Comparison of ENCODE assay signal across 8 mouse cellular contexts in the genomic region with DNA sequence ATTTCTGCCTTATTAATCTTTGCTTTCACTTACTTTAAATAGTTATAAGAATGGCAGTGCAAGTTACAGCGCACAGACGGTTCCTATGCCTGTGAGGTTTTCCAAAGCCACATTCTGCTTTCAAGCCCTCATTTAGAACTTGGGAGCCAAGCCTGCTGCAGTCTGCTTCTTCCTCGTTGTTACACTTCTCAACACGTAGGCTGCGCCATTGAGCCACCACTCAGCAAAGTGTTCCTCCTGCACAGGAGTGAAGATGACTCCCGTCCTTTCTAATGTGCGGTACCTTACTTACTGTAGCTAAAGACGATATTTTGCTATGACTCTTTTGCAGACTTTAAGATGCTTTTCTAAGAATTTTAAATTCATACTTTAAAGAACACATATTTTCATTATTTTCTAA.
DNase-seq lines count a peak whose midpoint lies in the region; ATAC-seq and TF ChIP-seq lines count a peak whose summit lies in the region.

No protein-coding gene starts in this region.

- TF ChIP-seq POLR2A in kidney, adult 2 months (IDR thresholded peaks at IDR 0.05; ENCODE audit: low read depth, low read length), result no peak
- no peak for TF ChIP-seq POLR2A in bone marrow, adult 2 months (IDR thresholded peaks at IDR 0.05; ENCODE audit: borderline replicate concordance, control insufficient read depth, low read depth, low read length)

- no peak overlapping the region for H3K4me2 ChIP-seq in kidney, embryonic 15.5 days
- H3K4me2 ChIP-seq in midbrain, embryonic 15.5 days, result no peak overlapping the region

- H3K9ac ChIP-seq in kidney, embryonic 15.5 days, result no peak overlapping the region
- no peak overlapping the region for H3K9ac ChIP-seq in ES-E14 (ENCODE audit: insufficient read depth, low read depth, low read length, poor library complexity, severe bottlenecking)
- H3K9ac ChIP-seq in midbrain, embryonic 15.5 days, result no peak overlapping the region

- peak; percentile 91 for TF ChIP-seq CTCF in kidney, adult 2 months (conservative IDR thresholded peaks at IDR 0.05; ENCODE audit: insufficient read depth, insufficient read length, low read depth, low read length)
- TF ChIP-seq CTCF in bone marrow, adult 2 months (IDR thresholded peaks at IDR 0.05; ENCODE audit: control insufficient read depth, insufficient read depth, low read length), result peak; percentile 61

- H3K4me3 ChIP-seq in kidney, adult 2 months (ENCODE audit: insufficient read depth, low read depth, low read length), result no peak overlapping the region
- no peak overlapping the region for H3K4me3 ChIP-seq in kidney, embryonic 15.5 days (replicated peaks)
- no peak overlapping the region for H3K4me3 ChIP-seq in ES-E14 (ENCODE audit: insufficient read depth in 1 of 2, low read depth in 1 of 2, low read length in 2 of 2, poor library complexity in 1 of 2, severe bottlenecking in 1 of 2)
- H3K4me3 ChIP-seq in bone marrow, adult 2 months (replicated peaks; ENCODE audit: control insufficient read depth, low read depth, low read length), result no peak overlapping the region
- H3K4me3 ChIP-seq in midbrain, embryonic 15.5 days, result no peak overlapping the region

- 37% methylated on average over 8 of the region's 8 CpGs for WGBS in kidney, adult 2 months
- 42% methylated on average over 8 of the region's 8 CpGs for WGBS in kidney, embryonic 15.5 days
- 56% methylated on average over 8 of the region's 8 CpGs for WGBS in bone marrow, adult 2 months
- 34% methylated on average over 8 of the region's 8 CpGs for WGBS in midbrain, embryonic 15.5 days

- no peak overlapping the region for H3K27ac ChIP-seq in kidney, adult 2 months (ENCODE audit: insufficient read depth, low read depth, low read length)
- H3K27ac ChIP-seq in kidney, embryonic 15.5 days, result no peak overlapping the region
- H3K27ac ChIP-seq in ES-E14 (ENCODE audit: insufficient read depth, low read depth, low read length, poor library complexity, severe bottlenecking), result no peak overlapping the region
- H3K27ac ChIP-seq in bone marrow, adult 2 months (ENCODE audit: control insufficient read depth, insufficient read depth, low read depth, low read length, poor library complexity), result no peak overlapping the region
- H3K27ac ChIP-seq in midbrain, embryonic 15.5 days, result 0 out of 2 replicates have a peak overlapping the region, but pooled peaks have one; percentile 42

- H3K4me1 ChIP-seq in kidney, adult 2 months (ENCODE audit: control insufficient read depth, insufficient read depth, low read length), result no peaks in the 10 kb centered on the region
- 0 out of 2 replicates have a peak, but pooled peaks cover 5% of the 10 kb centered on the region for H3K4me1 ChIP-seq in kidney, embryonic 15.5 days
- peaks cover 2 to 3% of the 10 kb centered on the region in 2 experiments; a peak in 2 of 4 replicates for H3K4me1 ChIP-seq in ES-E14 (ENCODE audit: control insufficient read depth in 2 of 2, insufficient read depth in 2 of 2, low read length in 2 of 2, poor library complexity in 1 of 2)
- no peaks in the 10 kb centered on the region for H3K4me1 ChIP-seq in bone marrow, adult 2 months (ENCODE audit: control insufficient read depth, insufficient read depth, low read length)
- peaks cover 21% of the 10 kb centered on the region for H3K4me1 ChIP-seq in midbrain, embryonic 15.5 days

- intact Hi-C loops in left cerebral cortex, postnatal 10 days (cut with DNase I), result loop anchor here (5.0 kb wide), 2 partner anchors 328 to 718 kb away; a partner anchor contains a TSS

- ATAC-seq in kidney, embryonic 15.5 days (replicated peaks; ENCODE audit: low FRiP score), result no peak
- peak; percentile 73 for ATAC-seq in midbrain, embryonic 15.5 days (replicated peaks)

- in situ Hi-C loops in ES-E14 (cut with MboI; ENCODE audit: low sequenced_read_pairs in 2 of 2, unreplicated experiment in 2 of 2), result no loop called here

- H3K9me3 ChIP-seq in kidney, embryonic 15.5 days (replicated peaks), result no peaks in the 10 kb centered on the region
- H3K9me3 ChIP-seq in ES-E14 (ENCODE audit: control insufficient read depth, insufficient read depth, low read depth, low read length), result no peaks in the 10 kb centered on the region
- no peaks in the 10 kb centered on the region for H3K9me3 ChIP-seq in midbrain, embryonic 15.5 days

- peak; percentile 46 for DNase-seq in kidney, adult 2 months
- peak; percentile 24 for DNase-seq in ES-E14 (ENCODE audit: low read depth, low spot score)
- DNase-seq in forelimb bud, embryonic 11.5 days (ENCODE audit: low read depth, low spot score), result peak; percentile 76
- peak; percentile 36 to 58 for DNase-seq in left cerebral cortex, postnatal 10 days (ENCODE audit: extremely low spot score in 1 of 2, low spot score in 2 of 2)
- DNase-seq in yolk sac, embryonic 10.5 days (ENCODE audit: low spot score), result peak; percentile 20

- no peaks in the 10 kb centered on the region for H3K36me3 ChIP-seq in kidney, adult 2 months (ENCODE audit: control insufficient read depth, insufficient read depth, low read length)
- H3K36me3 ChIP-seq in kidney, embryonic 15.5 days, result 0 out of 2 replicates have a peak, but pooled peaks cover 2% of the 10 kb centered on the region
- peaks cover 2% of the 10 kb centered on the region; the same call in 1 of the 2 replicates for H3K36me3 ChIP-seq in ES-E14 (ENCODE audit: control insufficient read depth, insufficient read depth, low read length, poor library complexity, severe bottlenecking)
- H3K36me3 ChIP-seq in midbrain, embryonic 15.5 days (replicated peaks), result no peaks in the 10 kb centered on the region

- no peaks in the 10 kb centered on the region for H3K27me3 ChIP-seq in kidney, adult 2 months (replicated peaks; ENCODE audit: control insufficient read depth, insufficient read depth, low read length)
- no peaks in the 10 kb centered on the region for H3K27me3 ChIP-seq in kidney, embryonic 15.5 days
- H3K27me3 ChIP-seq in midbrain, embryonic 15.5 days (replicated peaks), result no peaks in the 10 kb centered on the region

TF ChIP-seq in ES-E14, 5 proteins besides CTCF, POLR2A, EP300 and RAD21:
- TF ChIP-seq ZC3H11A (IDR thresholded peaks at IDR 0.05; ENCODE audit: borderline replicate concordance, low read depth, low read length) (peak; percentile 48; the same call in 1 of the 2 replicates), CHD2 (IDR thresholded peaks at IDR 0.05; ENCODE audit: low read depth, low read length) (no peak), MAFK (IDR thresholded peaks at IDR 0.05; ENCODE audit: insufficient read depth, low read depth, low read length) (no peak)

Comparison
In these comparisons a context has a peak if more than half of its experiments do, and no peak if none do; other contexts are left out.
1. DNase-seq: peak in every context shown above with its lines; median percentile 76 in forelimb bud, embryonic 11.5 days; 47 in left cerebral cortex, postnatal 10 days; 46 in kidney, adult 2 months; 24 in ES-E14; 20 in yolk sac, embryonic 10.5 days.